Mouse (Mus musculus): ENCODE results near the gene Rsad1. TPM values are rescaled to one million over a fixed set of nuclear protein-coding genes. Genes with fewer than 3 reads are reported as not detected.

Gene Rsad1
- polyA plus RNA-seq (2014; fragmentation: Illumina TruSeq; extraction: RNeasy Lipid Tissue Mini Kit (QIAGEN cat#74804); ENCODE audit: low read depth, low replicate concordance): 6.4 TPM

DNA sequence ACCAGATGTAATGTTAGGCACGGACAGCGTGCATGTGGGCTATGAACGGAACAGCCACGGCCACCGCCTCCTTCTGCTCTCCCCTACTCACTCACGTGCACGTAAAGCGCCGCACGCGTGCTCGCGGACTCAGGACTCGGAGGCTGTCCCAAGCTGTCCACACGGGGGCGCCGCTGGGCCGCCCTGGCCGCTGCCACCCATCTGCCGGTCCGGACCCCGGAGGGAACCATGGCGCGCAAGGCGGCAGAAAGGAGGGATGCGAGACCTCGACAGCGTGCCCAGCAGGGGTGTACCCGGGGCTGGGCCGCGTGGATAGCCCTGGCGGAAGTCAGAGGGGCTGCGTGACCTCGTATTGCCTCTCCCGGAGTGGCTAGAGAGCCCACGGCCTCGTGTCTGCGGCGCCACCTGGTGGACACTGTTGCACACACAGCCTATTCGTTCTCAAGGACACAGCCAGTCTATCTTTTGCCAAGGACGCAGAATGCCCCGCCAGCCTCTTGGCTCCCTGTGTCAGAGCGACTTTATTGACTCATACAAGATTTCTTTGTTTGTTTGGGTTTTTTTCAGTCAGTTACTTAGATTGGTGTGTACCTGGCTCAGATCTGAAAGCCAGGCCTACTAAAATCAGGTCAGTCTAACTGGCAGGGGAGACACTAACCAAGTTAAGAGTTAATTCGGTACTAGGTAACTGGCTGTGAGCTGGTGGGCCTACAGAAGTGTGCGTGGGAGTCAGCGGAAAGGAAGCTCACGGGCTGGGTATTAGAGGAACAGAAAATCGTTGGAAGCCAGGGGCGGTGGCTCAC, at the start of gene Rsad1:
Gene Rsad1 (minus strand): TSS at position 368 of the 803 bp plus-strand sequence.

DNA sequence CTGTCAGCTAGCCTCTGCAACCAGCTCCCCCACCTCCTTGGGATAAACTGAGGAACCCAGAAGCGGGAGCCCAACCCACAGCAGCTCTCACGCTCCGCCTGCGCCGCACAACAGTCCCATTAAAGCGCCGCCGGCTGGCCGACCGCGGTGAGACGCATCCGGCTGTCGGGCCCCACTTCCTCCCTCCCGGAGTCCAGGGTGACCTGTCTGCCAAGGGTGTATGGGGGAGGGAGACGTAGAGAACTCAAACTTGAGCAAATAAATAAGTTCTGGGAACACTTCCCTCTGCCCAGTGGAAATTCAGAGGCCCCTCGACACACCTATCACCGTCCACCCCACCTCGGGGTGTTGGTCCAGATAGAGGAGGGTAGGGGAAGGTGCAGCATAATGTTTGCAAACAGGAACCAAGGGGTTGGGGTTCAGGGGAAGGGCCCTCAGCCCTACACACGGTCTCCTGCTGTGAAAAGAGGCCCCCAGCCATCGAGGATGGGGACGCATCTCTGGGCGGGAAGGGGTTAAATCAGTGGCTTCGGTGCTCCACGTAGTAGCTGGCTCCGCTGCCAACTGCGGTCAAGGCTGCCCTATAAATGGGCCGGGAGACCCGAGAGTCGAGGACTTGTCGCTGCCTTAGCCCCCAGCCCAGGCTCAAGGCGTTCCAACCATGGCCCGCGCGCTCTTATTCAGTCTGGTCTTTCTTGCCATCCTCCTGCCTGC, 15.5 kb upstream of the Rsad1 start, which contains the start of gene Chad:
Gene Chad (plus strand): TSS at position 611 of the 714 bp plus-strand sequence.

DNA sequence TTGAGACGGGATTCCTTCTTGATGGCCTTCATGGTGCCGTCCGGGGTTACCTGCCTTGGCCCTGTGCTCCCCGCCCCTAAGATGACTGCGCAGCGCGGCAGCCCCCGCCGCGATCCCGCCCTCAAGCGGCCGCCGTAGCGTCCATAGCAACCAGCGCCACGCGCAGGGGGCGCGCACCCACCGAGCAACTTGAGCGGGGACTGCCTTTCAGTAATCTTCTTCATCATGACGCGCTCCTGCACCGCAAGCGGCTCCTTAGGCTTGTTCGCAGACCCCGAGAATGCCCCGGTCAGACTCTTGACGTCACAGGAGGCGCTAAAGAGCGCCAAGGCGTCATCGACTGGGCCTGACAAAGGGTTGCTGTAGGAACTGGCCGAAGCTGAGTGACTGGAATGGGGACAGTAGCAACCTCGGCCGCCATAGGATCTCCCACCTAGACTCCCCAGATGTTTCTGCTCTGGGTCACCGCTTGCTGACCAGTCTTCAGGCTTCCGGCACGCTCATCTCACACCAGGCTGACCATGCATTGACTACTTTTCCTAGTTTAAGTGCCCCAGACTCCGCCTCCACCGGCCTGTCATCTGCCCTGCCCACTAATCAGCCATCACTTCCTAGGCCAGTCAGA, 27.7 kb downstream of the Rsad1 start, which contains the start of gene Mycbpap:
Gene Mycbpap (minus strand): TSS at position 524 of the 625 bp plus-strand sequence.

DNA sequence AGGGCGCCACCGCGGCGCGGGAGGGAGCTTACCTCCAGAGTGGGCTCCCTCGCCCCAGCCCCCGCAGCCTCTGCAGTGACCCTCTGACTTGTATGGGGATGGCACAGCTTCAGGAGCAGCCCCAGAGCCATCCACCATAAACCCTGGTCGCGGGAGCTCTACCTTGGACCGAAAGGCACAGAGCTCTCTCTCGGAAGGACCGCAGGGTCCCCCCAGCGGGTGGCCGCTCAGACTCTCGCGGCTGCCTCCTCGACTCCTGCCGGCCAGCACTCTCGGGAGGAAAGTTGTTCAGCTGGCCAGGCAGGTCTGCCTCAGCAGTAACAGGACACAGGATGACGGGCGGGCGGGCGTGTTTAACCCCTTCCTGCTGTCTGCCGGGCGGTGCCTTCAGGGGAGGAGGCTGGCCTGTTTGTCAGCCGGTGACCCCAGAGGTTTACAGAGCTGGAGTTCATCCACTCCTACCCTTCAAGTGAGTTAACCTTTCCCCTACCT, 49.3 kb downstream of the Rsad1 start, which contains the start of gene Epn3:
Gene Epn3 (minus strand): TSS at position 314 of the 492 bp plus-strand sequence.

Other genes starting within 250 kb of the Rsad1 start
- gene Luc7l3, start 227.3 kb downstream of the Rsad1 start, polyA plus RNA-seq (2014; fragmentation: Illumina TruSeq; extraction: RNeasy Lipid Tissue Mini Kit (QIAGEN cat#74804); ENCODE audit: low read depth, low replicate concordance): 403 TPM
- gene Ankrd40, start 221.3 kb downstream of the Rsad1 start, polyA plus RNA-seq (2014; fragmentation: Illumina TruSeq; extraction: RNeasy Lipid Tissue Mini Kit (QIAGEN cat#74804); ENCODE audit: low read depth, low replicate concordance): 66.3 TPM
- gene Abcc3, start 156.3 kb downstream of the Rsad1 start, polyA plus RNA-seq (2014; fragmentation: Illumina TruSeq; extraction: RNeasy Lipid Tissue Mini Kit (QIAGEN cat#74804); ENCODE audit: low read depth, low replicate concordance): 21.5 TPM
- 0.41 TPM for gene Cacna1g, start 75.1 kb downstream of the Rsad1 start, polyA plus RNA-seq (2014; fragmentation: Illumina TruSeq; extraction: RNeasy Lipid Tissue Mini Kit (QIAGEN cat#74804); ENCODE audit: low read depth, low replicate concordance)
- gene Spata20, start 63.1 kb downstream of the Rsad1 start, polyA plus RNA-seq (2014; fragmentation: Illumina TruSeq; extraction: RNeasy Lipid Tissue Mini Kit (QIAGEN cat#74804); ENCODE audit: low read depth, low replicate concordance): not detected
- 1.7 TPM for gene Epn3, start 49.3 kb downstream of the Rsad1 start, polyA plus RNA-seq (2014; fragmentation: Illumina TruSeq; extraction: RNeasy Lipid Tissue Mini Kit (QIAGEN cat#74804); ENCODE audit: low read depth, low replicate concordance)
- 0.88 TPM for gene Mycbpap, start 27.5 kb downstream of the Rsad1 start, polyA plus RNA-seq (2014; fragmentation: Illumina TruSeq; extraction: RNeasy Lipid Tissue Mini Kit (QIAGEN cat#74804); ENCODE audit: low read depth, low replicate concordance)
- not detected for gene Chad, start 15.8 kb upstream of the Rsad1 start, polyA plus RNA-seq (2014; fragmentation: Illumina TruSeq; extraction: RNeasy Lipid Tissue Mini Kit (QIAGEN cat#74804); ENCODE audit: low read depth, low replicate concordance)
- gene Acsf2, start 52.6 kb upstream of the Rsad1 start, polyA plus RNA-seq (2014; fragmentation: Illumina TruSeq; extraction: RNeasy Lipid Tissue Mini Kit (QIAGEN cat#74804); ENCODE audit: low read depth, low replicate concordance): 38.9 TPM
- 60.4 TPM for gene Lrrc59, start 80.5 kb upstream of the Rsad1 start, polyA plus RNA-seq (2014; fragmentation: Illumina TruSeq; extraction: RNeasy Lipid Tissue Mini Kit (QIAGEN cat#74804); ENCODE audit: low read depth, low replicate concordance)
- 16.2 TPM for gene Mrpl27, start 104.5 kb upstream of the Rsad1 start, polyA plus RNA-seq (2014; fragmentation: Illumina TruSeq; extraction: RNeasy Lipid Tissue Mini Kit (QIAGEN cat#74804); ENCODE audit: low read depth, low replicate concordance)
- gene Eme1, start 104.7 kb upstream of the Rsad1 start, polyA plus RNA-seq (2014; fragmentation: Illumina TruSeq; extraction: RNeasy Lipid Tissue Mini Kit (QIAGEN cat#74804); ENCODE audit: low read depth, low replicate concordance): not detected
- 0.60 TPM for gene Xylt2, start 128.3 kb upstream of the Rsad1 start, polyA plus RNA-seq (2014; fragmentation: Illumina TruSeq; extraction: RNeasy Lipid Tissue Mini Kit (QIAGEN cat#74804); ENCODE audit: low read depth, low replicate concordance)
- not detected for gene Gm11541, start 155.2 kb upstream of the Rsad1 start, polyA plus RNA-seq (2014; fragmentation: Illumina TruSeq; extraction: RNeasy Lipid Tissue Mini Kit (QIAGEN cat#74804); ENCODE audit: low read depth, low replicate concordance)
- not detected for gene Cdc34b, start 192.5 kb upstream of the Rsad1 start, polyA plus RNA-seq (2014; fragmentation: Illumina TruSeq; extraction: RNeasy Lipid Tissue Mini Kit (QIAGEN cat#74804); ENCODE audit: low read depth, low replicate concordance)
- not detected for gene Tmem92, start 233.4 kb upstream of the Rsad1 start, polyA plus RNA-seq (2014; fragmentation: Illumina TruSeq; extraction: RNeasy Lipid Tissue Mini Kit (QIAGEN cat#74804); ENCODE audit: low read depth, low replicate concordance)